Mouse (Mus musculus): ENCODE results near the gene Nlrc5. TPM values are rescaled to one million over a fixed set of nuclear protein-coding genes. Genes with fewer than 3 reads are reported as not detected.
"Not testable (repeated sequence)": the region's sequence is repeated elsewhere in the genome, so short reads cannot be mapped to it uniquely, and the experiment has no call there.

The Nlrc5 gene
- polyA plus RNA-seq, 1 experiment from 2014 or later: 0.16 TPM

DNA sequence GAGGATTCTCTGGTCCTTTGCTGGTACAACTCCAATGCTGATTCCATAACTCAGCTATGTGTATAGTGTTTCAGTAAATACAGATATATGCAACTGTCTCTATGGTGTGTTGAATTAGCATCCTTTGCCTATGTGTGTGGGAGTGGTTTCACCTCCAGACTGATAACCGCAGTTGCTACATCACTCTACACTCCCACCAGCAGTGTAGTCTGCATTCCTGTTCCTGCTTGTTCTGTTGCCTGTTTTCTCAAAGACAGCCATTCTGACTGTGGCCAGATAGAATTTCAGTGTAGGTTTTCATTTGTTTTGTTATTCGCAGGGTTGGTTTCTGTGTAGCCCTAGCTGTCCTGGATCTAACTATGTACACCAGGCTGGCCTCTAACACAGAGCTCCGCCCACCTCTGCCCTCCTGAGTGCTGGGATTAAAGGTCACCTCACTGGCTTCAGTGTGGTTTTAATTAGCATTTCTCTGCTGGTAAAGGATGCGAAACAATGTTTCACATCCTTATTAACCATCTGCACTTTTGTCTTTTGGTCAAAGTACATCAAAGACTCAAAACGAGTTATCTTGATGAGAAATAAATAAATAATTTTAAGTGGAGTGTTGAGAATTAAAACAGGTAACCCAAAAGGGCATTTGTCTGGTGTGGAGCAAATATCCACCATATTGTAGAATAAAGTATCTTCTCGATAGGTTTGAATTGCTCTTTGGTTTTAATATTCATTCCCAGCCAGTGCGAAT is 13.6 kb downstream of the Nlrc5 start:
- DNase-seq (ENCODE audit: low spot score): no peak
- Histone ChIP-seq H3K4me1 (no peaks in the 10 kb centered on the region), H3K4me3 (no peak overlapping the region), H3K27ac (replicated peaks) (no peak overlapping the region), H3K27me3 (ENCODE audit: low read depth, poor library complexity, severe bottlenecking) (no peaks in the 10 kb centered on the region), H3K36me3 (no peaks in the 10 kb centered on the region), H3K9me3 (replicated peaks) (no peaks in the 10 kb centered on the region)
- 77% methylated on average over 7 of the region's 7 CpGs for WGBS

DNA sequence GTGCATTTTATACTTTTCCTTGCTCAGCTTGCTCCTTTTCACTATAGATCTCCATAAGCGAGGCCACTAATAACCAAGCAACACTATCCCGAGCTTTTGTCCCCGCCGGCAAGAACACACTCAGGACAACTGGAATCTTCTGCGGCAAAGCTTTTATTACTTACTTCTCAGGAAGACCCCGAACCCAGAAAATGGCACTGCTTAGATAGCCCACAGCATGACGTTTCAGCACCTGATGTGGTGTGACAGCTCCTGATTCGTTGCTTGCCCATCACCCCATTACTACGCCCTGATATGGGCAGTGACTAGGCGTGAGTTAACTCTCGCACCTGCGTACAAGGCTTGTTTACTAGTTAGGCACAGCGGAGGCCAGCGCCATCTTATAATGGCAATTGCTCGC is 18.8 kb downstream of the Nlrc5 start:
- not testable (repeated sequence) for H3K27ac ChIP-seq (replicated peaks); H3K4me3 ChIP-seq; H3K36me3 ChIP-seq; DNase-seq (ENCODE audit: low spot score); H3K9me3 ChIP-seq (replicated peaks); H3K4me1 ChIP-seq; H3K27me3 ChIP-seq (ENCODE audit: low read depth, poor library complexity, severe bottlenecking)
- WGBS: 90% methylated on average over 15 of the region's 15 CpGs

DNA sequence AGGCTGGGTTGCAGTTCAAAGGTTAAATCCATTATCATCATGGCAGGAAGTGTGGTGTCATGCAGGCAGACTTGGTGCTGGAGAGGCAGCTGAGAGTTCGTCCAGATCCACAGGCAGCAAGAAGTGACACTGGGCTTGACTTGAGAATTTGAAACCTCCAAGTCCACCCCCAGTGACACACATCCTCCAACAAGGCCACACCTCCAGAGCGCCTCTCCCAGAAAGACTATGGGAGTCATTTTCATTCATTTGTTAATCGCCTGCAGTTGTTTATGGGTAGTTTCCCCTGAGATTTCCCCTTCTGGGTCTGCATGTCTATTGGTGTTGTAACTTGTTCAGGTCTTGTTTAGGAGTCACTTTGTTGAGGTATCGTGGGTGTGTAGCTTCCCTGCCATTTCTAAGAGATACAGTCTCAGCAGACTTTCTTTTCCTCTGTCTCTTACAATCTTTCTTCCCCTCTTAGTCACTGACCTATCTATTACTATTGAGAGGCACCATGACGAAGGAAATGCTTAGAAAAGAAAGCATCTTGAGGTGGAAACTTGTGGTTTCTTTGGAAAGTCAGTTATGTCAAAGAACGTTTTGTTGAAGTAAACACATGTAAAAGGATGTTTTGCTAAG is 19.8 kb downstream of the Nlrc5 start:
- 91% methylated on average over 6 of the region's 6 CpGs for WGBS
- no peak for DNase-seq (ENCODE audit: low spot score)
- Histone ChIP-seq H3K36me3 (no peaks in the 10 kb centered on the region), H3K4me1 (no peaks in the 10 kb centered on the region), H3K9me3 (replicated peaks) (no peaks in the 10 kb centered on the region), H3K4me3 (no peak overlapping the region), H3K27ac (replicated peaks) (no peak overlapping the region), H3K27me3 (ENCODE audit: low read depth, poor library complexity, severe bottlenecking) (no peaks in the 10 kb centered on the region)

DNA sequence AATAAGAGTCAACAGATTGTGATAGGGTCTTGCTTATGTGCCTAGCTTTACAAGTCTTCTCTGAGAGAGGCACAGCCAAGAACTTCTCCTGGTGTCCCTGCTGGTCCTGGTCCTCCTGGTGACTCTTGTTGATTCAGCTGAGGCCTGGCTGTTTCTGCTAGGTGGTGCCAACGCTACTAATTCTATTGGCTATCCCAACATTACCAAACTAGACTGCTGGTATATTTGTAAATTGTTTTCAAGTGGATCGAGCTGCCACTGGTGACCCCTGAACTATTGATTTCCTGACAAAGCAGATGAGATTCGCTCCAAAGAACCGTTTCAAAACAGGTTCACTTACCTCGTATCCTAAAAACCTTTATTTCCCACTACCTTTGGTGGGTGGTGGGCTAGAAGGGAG is 20.7 kb downstream of the Nlrc5 start:
- 83% methylated on average over 5 of the region's 5 CpGs for WGBS
- H3K4me1 ChIP-seq: no peaks in the 10 kb centered on the region
- no peak overlapping the region for H3K27ac ChIP-seq (replicated peaks)
- no peak for DNase-seq (ENCODE audit: low spot score)
- no peaks in the 10 kb centered on the region for H3K9me3 ChIP-seq (replicated peaks)
- H3K4me3 ChIP-seq: no peak overlapping the region
- no peaks in the 10 kb centered on the region for H3K36me3 ChIP-seq
- H3K27me3 ChIP-seq (ENCODE audit: low read depth, poor library complexity, severe bottlenecking): no peaks in the 10 kb centered on the region

DNA sequence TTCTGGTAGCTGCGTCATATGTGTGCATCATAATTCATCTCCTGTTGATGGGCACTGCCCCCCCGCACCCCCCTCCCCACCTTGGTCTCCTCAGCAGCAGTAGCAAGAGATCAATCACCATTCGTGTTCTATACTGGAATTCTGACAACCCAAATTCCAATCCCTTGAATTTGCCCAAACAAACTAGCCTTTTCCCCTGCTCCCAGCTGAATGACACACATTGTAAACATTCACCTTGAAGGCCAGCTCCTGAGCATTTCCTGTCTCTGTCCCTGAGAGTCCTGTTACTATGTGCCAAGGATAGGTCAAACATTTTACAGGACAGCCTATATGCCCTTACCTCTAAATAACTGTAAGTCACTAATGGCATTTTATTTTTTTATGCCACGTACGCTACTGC is 21.9 kb downstream of the Nlrc5 start:
- WGBS: 89% methylated on average over 5 of the region's 5 CpGs
- H3K27me3 ChIP-seq (ENCODE audit: low read depth, poor library complexity, severe bottlenecking): no peaks in the 10 kb centered on the region

DNA sequence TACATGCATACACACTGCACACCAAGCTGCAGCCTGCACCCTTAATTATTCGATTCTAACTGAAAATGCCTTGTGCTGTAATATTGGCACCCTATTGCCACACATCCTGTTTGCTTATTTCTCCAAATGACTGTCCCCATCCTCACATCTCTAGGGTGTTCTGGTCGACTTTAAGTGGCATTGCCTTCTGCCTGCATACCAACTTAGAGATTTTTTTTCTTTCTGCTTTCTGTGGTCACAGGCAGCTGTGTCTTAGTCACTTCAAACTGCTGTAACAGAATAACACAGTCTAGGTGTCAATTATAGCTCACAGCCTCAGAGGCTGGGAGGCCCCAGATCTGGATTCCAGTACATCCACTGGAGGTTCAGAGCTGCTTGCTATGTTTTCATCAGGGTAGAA is 24.4 kb downstream of the Nlrc5 start:
- 72% methylated on average over 2 of the region's 2 CpGs for WGBS
- no peak overlapping the region for H3K27ac ChIP-seq (replicated peaks)
- no peaks in the 10 kb centered on the region for H3K9me3 ChIP-seq (replicated peaks)
- H3K36me3 ChIP-seq: no peaks in the 10 kb centered on the region
- DNase-seq (ENCODE audit: low spot score): no peak
- no peaks in the 10 kb centered on the region for H3K27me3 ChIP-seq (ENCODE audit: low read depth, poor library complexity, severe bottlenecking)
- no peak overlapping the region for H3K4me3 ChIP-seq
- no peaks in the 10 kb centered on the region for H3K4me1 ChIP-seq

More for the DNA sequence above, 21.9 kb downstream of the Nlrc5 start:
- no peaks in the 10 kb centered on the region for H3K4me1 ChIP-seq
- no peak for DNase-seq (ENCODE audit: low spot score)
- no peaks in the 10 kb centered on the region for H3K36me3 ChIP-seq
- no peak overlapping the region for H3K4me3 ChIP-seq
- no peak overlapping the region for H3K27ac ChIP-seq (replicated peaks)
- no peaks in the 10 kb centered on the region for H3K9me3 ChIP-seq (replicated peaks)

DNA sequence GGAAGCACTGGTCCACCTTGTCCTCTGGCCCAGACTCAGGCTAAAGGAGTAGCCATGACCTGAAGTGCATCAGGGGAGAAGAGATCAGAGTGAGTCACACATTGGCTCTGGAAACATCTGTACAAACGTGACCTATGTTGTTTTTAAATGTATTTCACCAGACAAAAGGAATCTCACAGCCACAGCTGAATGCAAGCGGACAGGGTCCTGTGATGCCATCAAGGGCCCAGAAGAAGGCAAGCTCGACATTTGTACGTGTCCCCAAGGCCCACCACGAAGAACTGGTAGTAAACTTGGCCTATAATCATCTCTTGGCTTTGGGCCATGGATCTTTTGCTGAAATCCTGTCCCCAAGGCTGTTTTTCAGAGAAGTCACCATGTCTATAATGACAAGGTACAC is 35.5 kb downstream of the Nlrc5 start:
- DNase-seq (ENCODE audit: low spot score): no peak
- Histone ChIP-seq H3K9me3 (replicated peaks) (no peaks in the 10 kb centered on the region), H3K27me3 (ENCODE audit: low read depth, poor library complexity, severe bottlenecking) (no peaks in the 10 kb centered on the region), H3K4me3 (no peak overlapping the region), H3K27ac (replicated peaks) (no peak overlapping the region), H3K4me1 (no peaks in the 10 kb centered on the region), H3K36me3 (no peaks in the 10 kb centered on the region)
- 81% methylated on average over 5 of the region's 5 CpGs for WGBS

DNA sequence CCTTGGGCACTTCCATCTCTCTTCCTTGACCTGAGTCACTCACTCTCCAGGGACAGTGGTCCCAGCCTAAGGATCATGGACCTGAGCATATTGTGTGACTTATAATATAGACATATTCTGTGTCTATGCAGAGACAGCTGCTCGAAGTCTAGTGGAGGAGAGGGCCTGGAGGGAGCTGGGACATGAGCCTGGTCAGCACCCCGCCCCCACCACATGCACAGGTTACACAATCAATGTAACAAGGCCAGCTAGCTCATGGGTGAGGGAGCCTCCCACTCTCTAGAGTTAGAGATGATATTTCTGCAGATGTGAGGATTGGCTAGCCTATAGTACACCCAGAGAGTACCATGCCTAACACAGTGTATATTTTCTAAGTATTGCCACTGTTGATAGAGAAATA is 36.6 kb downstream of the Nlrc5 start:
- no peak for DNase-seq (ENCODE audit: low spot score)
- no peaks in the 10 kb centered on the region for H3K36me3 ChIP-seq
- no peaks in the 10 kb centered on the region for H3K4me1 ChIP-seq
- H3K27me3 ChIP-seq (ENCODE audit: low read depth, poor library complexity, severe bottlenecking): no peaks in the 10 kb centered on the region
- H3K4me3 ChIP-seq: no peak overlapping the region
- H3K27ac ChIP-seq (replicated peaks): no peak overlapping the region
- no peaks in the 10 kb centered on the region for H3K9me3 ChIP-seq (replicated peaks)
- WGBS: 79% methylated on average over 2 of the region's 2 CpGs

DNA sequence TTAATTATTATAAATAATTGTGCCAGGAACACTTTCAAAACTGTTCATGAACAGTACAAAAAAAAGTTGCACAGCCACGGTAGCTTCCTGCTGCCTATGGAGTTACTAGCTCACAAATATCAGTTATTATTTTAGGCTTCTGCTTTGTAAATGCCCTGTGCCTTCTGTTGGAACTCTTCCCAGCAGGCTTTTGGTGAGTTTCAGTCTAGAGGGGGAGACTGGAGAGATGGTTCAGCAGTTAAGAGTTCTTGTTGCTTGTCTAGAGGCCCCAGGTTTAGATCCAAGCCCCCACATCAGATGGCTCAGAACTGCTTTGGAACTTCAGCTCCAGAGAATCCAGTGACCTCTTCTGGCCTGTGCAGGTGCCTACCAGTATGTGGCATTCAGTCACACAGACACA is 37.1 kb downstream of the Nlrc5 start:
- 95% methylated on average over 1 of the region's 1 CpGs for WGBS
- H3K27me3 ChIP-seq (ENCODE audit: low read depth, poor library complexity, severe bottlenecking): no peaks in the 10 kb centered on the region
- H3K9me3 ChIP-seq (replicated peaks): no peaks in the 10 kb centered on the region
- no peaks in the 10 kb centered on the region for H3K4me1 ChIP-seq
- H3K36me3 ChIP-seq: no peaks in the 10 kb centered on the region
- DNase-seq (ENCODE audit: low spot score): no peak
- H3K27ac ChIP-seq (replicated peaks): no peak overlapping the region
- no peak overlapping the region for H3K4me3 ChIP-seq

DNA sequence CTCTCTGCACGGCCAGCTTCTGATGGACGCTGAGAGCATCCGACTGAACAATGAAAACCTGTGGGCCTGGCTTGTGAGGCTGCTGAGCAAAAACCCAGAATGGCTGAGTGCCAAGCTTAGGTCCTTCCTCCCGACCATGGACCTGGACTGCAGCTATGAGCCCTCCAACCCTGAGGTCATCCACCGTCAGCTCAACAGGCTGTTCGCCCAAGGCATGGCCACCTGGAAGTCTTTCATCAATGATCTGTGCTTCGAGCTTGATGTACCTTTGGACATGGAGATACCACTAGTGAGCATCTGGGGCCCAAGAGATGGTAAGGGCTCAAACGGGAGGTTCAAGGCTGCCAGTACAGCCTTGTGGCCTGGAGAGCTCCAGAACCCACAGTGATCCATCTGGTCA is 38.6 kb downstream of the Nlrc5 start:
- no peak for DNase-seq (ENCODE audit: low spot score)
- H3K36me3 ChIP-seq: no peaks in the 10 kb centered on the region
- WGBS: 86% methylated on average over 8 of the region's 8 CpGs
- H3K27ac ChIP-seq (replicated peaks): no peak overlapping the region
- H3K4me1 ChIP-seq: no peaks in the 10 kb centered on the region
- H3K9me3 ChIP-seq (replicated peaks): no peaks in the 10 kb centered on the region
- no peak overlapping the region for H3K4me3 ChIP-seq
- no peaks in the 10 kb centered on the region for H3K27me3 ChIP-seq (ENCODE audit: low read depth, poor library complexity, severe bottlenecking)

DNA sequence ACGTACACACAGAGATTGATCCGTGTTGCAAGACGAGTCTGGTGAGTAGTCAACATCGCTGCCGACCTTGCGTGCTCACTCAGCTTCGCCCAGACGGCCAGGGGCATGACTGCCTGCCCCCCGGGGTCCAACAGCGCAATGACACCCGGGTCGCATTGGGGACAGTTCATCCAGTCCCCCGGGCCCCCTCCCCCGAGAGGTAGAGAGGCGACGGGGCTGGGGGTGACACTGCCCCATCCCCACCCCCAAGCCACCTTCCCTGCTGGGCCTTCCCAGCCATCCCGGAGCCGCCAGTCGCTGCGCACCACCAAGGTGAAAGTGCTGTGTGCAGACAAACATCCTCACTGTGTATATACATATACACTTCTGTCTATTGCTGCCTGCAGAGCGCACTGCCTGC is 39.3 kb downstream of the Nlrc5 start:
- Histone ChIP-seq H3K27me3 (ENCODE audit: low read depth, poor library complexity, severe bottlenecking) (no peaks in the 10 kb centered on the region), H3K4me1 (no peaks in the 10 kb centered on the region), H3K27ac (replicated peaks) (no peak overlapping the region), H3K36me3 (no peaks in the 10 kb centered on the region), H3K4me3 (no peak overlapping the region), H3K9me3 (replicated peaks) (no peaks in the 10 kb centered on the region)
- DNase-seq (ENCODE audit: low spot score): no peak
- 83% methylated on average over 21 of the region's 21 CpGs for whole genome bisulfite sequencing

DNA sequence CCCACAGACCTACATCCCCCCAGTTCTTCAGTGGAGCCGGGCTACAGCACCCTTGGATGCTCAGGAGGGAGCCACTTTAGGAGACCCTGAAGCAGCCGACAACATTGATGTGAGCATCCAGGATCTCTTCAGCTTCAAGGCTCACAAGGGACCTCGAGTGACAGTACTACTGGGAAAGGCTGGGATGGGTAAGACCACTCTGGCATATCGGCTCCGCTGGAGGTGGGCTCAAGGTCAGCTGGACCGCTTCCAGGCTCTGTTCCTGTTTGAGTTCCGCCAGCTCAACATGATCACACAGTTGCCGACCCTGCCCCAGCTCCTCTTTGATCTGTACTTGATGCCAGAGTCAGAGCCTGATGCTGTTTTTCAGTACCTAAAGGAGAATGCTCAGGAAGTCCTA is 41.6 kb downstream of the Nlrc5 start:
- Histone ChIP-seq H3K27ac (replicated peaks) (no peak overlapping the region), H3K36me3 (no peaks in the 10 kb centered on the region), H3K9me3 (replicated peaks) (no peaks in the 10 kb centered on the region), H3K27me3 (ENCODE audit: low read depth, poor library complexity, severe bottlenecking) (no peaks in the 10 kb centered on the region), H3K4me3 (no peak overlapping the region), H3K4me1 (no peaks in the 10 kb centered on the region)
- no peak for DNase-seq (ENCODE audit: low spot score)
- 85% methylated on average over 8 of the region's 8 CpGs for WGBS

DNA sequence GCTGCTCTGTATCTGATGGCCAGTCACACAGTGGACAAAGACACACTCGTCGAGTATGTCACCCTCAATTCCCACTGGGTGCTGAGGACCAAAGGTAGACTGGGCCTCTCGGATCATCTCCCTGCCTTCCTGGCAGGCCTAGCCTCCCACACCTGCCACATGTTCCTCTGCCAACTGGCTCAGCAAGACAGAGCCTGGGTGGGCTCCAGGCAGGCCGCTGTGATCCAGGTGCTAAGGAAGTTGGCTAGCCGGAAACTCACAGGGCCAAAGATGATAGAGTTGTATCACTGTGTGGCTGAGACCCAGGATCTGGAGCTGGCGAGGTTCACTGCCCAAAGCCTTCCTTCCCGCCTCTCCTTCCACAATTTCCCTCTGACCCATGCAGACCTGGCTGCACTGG is 42.7 kb downstream of the Nlrc5 start:
- H3K4me1 ChIP-seq: no peaks in the 10 kb centered on the region
- WGBS: 88% methylated on average over 7 of the region's 7 CpGs

More for the DNA sequence above, 42.7 kb downstream of the Nlrc5 start:
- no peak overlapping the region for H3K4me3 ChIP-seq
- H3K36me3 ChIP-seq: no peaks in the 10 kb centered on the region
- H3K9me3 ChIP-seq (replicated peaks): no peaks in the 10 kb centered on the region
- no peak overlapping the region for H3K27ac ChIP-seq (replicated peaks)
- H3K27me3 ChIP-seq (ENCODE audit: low read depth, poor library complexity, severe bottlenecking): no peaks in the 10 kb centered on the region
- DNase-seq (ENCODE audit: low spot score): no peak

Measured in midbrain, embryonic 10.5 days (tissue).